Mouse (Mus musculus): ENCODE measurements around the gene Tesmin. TPM values are rescaled to one million over a fixed set of nuclear protein-coding genes. Genes with fewer than 3 reads are reported as not detected.

The Tesmin gene
- polyA plus RNA-seq, 1 experiment from 2014 or later = 0.57 TPM

DNA sequence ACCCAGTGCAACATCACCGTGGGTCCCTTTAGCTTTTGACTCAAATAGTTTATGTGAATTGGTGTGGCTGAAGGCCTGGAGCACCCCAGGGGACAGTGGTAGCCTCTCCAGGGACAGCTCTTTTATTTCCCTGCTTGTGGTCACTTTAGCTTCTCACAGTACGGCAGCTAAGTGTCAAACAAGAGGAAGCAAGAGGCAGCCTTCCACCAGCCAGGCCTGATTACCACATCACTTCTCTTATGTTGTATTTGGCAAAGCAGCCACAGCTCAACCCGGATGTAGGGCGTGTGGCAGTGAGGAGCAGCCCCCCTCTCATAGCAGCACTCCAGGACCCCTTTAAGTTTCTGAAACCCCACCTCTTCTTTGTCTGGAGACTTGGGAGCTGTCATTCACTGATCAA, 34.3 kb downstream of the Tesmin start:
- no peaks in the 10 kb centered on the region for H3K27me3 ChIP-seq (replicated peaks)
- WGBS = 51% methylated on average over 4 of the region's 4 CpGs

DNA sequence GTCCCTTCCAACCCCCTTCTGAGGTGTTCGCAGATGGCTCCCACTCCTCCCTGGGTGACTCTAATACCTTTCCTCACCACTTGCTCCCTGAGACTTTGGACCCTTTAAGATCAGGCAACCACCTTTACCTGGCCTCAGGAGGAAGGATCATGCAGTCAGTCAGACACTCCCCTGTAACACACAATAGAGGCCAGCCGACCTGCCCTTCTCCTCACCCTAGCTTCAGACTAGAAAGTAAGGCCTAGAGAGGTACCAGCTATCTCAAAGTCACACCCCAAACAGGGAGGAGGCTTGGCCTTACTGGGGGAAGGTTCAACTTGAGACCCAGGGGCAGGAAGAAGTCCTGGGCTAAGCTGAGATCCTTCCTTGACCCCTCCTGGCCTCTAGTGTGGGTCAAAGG, 35.6 kb downstream of the Tesmin start:
- Histone ChIP-seq H3K4me3 (no peak overlapping the region), H3K27ac (replicated peaks) (no peak overlapping the region), H3K27me3 (replicated peaks) (no peaks in the 10 kb centered on the region), H3K36me3 (no peaks in the 10 kb centered on the region), H3K9me3 (no peaks in the 10 kb centered on the region), H3K4me2 (no peak overlapping the region), H3K4me1 (no peaks in the 10 kb centered on the region), H3K9ac (no peak overlapping the region)
- 54% methylated on average over 2 of the region's 2 CpGs for WGBS
- ATAC-seq (ENCODE audit: extremely low read depth, insufficient number of reproducible peaks, low FRiP score, low TSS enrichment) = no peak

More for the DNA sequence above, 34.3 kb downstream of the Tesmin start:
- ATAC-seq (ENCODE audit: extremely low read depth, insufficient number of reproducible peaks, low FRiP score, low TSS enrichment) = no peak
- H3K9me3 ChIP-seq = no peaks in the 10 kb centered on the region; the same call in 1 of the 2 replicates
- H3K4me1 ChIP-seq = no peaks in the 10 kb centered on the region
- H3K4me2 ChIP-seq = no peak overlapping the region
- no peaks in the 10 kb centered on the region for H3K36me3 ChIP-seq
- no peak overlapping the region for H3K4me3 ChIP-seq
- H3K9ac ChIP-seq = no peak overlapping the region
- no peak overlapping the region for H3K27ac ChIP-seq (replicated peaks)

DNA sequence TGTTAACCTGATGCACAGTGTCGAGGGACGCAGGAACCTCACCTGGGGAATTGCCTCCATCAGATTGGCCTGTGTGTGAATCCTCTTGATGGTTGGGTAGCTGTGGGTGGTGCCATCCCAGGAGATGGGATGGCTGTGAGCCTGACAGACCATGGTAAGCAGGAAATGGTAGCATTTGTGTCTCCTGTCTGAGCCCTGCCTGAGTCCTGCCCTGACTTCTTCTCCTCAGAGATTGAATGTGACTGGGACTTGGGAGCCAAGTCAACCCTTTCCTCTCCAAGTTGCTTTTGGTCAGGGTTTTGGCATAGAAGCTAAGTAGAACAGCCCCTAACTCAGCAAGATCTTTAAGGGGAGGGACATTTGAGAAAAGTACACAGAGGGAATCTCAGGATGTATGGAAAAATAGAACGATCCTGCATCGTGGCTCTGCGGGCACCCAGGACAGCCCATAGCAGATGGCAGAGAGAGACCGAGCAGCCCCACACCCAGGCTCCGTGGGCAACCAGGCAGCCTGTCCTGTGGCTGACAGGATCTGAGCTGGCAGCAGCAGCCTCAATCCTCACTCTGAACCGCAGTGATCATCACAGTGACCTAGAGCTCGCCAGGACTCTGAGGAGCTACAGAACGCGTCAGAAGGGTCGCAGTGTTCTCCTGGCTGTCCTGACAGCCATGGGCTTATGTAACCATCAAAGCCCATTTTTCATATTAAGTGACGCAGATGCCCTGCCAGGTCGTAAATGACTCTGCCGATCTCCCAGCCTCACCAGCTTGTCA, 39.6 kb downstream of the Tesmin start:
- H3K27me3 ChIP-seq (replicated peaks) = no peaks in the 10 kb centered on the region
- ATAC-seq (ENCODE audit: extremely low read depth, insufficient number of reproducible peaks, low FRiP score, low TSS enrichment) = no peak
- H3K27ac ChIP-seq (replicated peaks) = no peak overlapping the region
- no peaks in the 10 kb centered on the region for H3K36me3 ChIP-seq
- H3K9me3 ChIP-seq = no peaks in the 10 kb centered on the region
- WGBS = 77% methylated on average over 15 of the region's 15 CpGs
- no peak overlapping the region for H3K4me2 ChIP-seq
- no peaks in the 10 kb centered on the region for H3K4me1 ChIP-seq
- H3K9ac ChIP-seq = no peak overlapping the region
- no peak overlapping the region for H3K4me3 ChIP-seq

DNA sequence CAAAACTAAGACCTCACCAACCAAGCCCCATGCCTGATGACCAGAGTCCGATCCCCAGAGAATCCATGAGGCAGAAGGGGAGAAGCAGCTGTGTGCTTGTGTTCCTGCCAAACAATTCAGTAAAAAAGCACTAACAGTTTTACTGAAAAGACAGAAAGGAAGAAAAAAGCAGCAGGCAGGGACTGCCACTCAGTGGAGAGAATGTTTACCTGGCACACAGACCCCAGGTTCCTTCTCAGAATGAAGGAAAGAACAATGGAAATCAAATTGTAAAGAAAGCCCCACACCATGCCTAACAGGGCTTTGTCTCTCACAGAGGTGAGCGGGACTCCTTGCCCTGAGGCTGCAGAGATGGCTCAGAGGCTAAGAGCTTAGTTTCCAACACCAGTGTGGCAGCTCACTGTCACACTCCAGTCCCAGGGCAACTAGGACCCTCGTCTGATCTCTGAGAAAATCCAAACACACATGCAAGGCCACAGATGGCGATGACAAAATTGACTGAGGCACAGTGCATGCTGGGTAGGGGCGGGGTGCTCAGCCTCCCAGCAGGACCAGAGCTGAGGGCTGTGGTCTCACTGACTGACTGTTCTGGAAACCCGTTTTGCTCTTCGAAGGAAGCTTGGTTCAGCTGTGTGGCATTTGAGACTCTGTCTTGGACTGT, 40.6 kb downstream of the Tesmin start:
- H3K27ac ChIP-seq (replicated peaks) = no peak overlapping the region
- H3K4me2 ChIP-seq = no peak overlapping the region
- WGBS = 66% methylated on average over 7 of the region's 7 CpGs
- no peaks in the 10 kb centered on the region for H3K36me3 ChIP-seq
- no peak overlapping the region for H3K9ac ChIP-seq
- H3K4me3 ChIP-seq = no peak overlapping the region
- H3K9me3 ChIP-seq = no peaks in the 10 kb centered on the region
- no peaks in the 10 kb centered on the region for H3K27me3 ChIP-seq (replicated peaks)
- H3K4me1 ChIP-seq = 0 out of 2 replicates have a peak, but pooled peaks cover 3% of the 10 kb centered on the region
- ATAC-seq (ENCODE audit: extremely low read depth, insufficient number of reproducible peaks, low FRiP score, low TSS enrichment) = no peak

DNA sequence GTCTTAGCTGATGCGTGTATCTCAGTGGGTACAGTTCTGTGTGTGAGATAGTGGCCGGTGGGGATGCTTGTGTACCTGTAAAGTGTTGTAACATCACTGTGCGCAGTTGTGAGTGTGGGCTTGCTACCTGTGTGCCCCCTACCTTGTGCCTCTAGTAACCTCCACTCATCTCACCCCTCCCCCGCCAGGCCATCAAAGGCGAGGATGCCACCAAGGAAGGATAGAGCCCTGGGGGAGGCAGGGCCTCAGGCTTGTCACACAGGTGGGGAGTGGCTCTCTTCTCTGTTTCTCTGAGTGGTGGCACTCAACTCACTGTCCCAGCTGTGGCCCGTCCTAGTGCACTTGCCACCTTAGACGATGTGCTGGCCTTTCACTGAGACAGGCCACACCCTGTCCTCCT, 42.4 kb downstream of the Tesmin start:
- H3K9ac ChIP-seq = no peak overlapping the region

DNA sequence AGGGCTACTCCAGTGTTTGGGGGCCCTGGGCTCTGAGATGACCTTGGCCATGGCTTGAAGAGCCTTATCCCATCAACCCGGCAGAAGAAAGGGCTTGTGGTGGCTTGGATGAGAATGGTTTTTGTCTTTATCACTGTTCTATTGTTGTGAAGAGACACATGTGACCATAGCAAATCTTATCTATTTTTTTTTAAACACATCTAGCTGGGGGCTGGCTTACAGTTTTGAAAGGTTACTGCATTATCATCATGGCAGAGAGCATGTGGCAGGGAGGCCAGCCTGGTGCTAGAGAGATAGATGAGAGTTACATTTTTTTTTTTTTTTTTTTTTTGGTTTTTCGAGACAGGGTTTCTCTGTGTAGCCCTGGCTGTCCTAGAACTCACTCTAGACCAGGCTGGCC, 43.3 kb downstream of the Tesmin start:
- WGBS = 58% methylated on average over 2 of the region's 2 CpGs
- H3K36me3 ChIP-seq = no peaks in the 10 kb centered on the region
- no peaks in the 10 kb centered on the region; the same call in 1 of the 2 replicates for H3K27me3 ChIP-seq (replicated peaks)
- ATAC-seq (ENCODE audit: extremely low read depth, insufficient number of reproducible peaks, low FRiP score, low TSS enrichment) = no peak
- H3K27ac ChIP-seq (replicated peaks) = no peak overlapping the region
- 0 out of 2 replicates have a peak, but pooled peaks cover 3% of the 10 kb centered on the region for H3K4me1 ChIP-seq
- no peak overlapping the region for H3K4me3 ChIP-seq
- no peak overlapping the region for H3K9ac ChIP-seq
- H3K4me2 ChIP-seq = no peak overlapping the region
- H3K9me3 ChIP-seq = no peaks in the 10 kb centered on the region

More for the DNA sequence above, 42.4 kb downstream of the Tesmin start:
- Histone ChIP-seq H3K36me3 (no peaks in the 10 kb centered on the region), H3K4me1 (0 out of 2 replicates have a peak, but pooled peaks cover 3% of the 10 kb centered on the region), H3K27me3 (replicated peaks) (no peaks in the 10 kb centered on the region), H3K9me3 (no peaks in the 10 kb centered on the region), H3K4me3 (no peak overlapping the region), H3K27ac (replicated peaks) (no peak overlapping the region), H3K4me2 (no peak overlapping the region)
- WGBS = 66% methylated on average over 7 of the region's 7 CpGs
- ATAC-seq (ENCODE audit: extremely low read depth, insufficient number of reproducible peaks, low FRiP score, low TSS enrichment) = no peak

DNA sequence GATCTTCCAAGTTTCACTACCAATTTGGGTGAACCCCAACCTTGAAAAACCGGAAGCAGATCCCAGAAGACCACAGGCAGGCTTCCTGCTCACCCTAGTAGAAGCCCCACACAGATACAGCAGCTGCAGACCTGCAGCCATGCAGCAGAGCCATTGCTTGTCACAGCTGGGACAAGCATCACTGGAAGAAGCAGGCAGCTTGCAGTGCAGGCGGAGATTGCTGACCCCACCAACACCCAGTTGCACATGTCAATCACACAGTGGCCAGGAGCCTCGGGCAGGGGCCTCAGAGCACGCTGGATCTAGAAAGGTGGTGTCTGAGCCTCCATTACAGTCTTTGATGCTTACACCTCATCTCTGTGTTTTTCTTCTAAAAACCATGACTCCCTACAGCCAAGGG, 45.5 kb downstream of the Tesmin start:
- no peak overlapping the region for H3K4me3 ChIP-seq
- 40% methylated on average over 4 of the region's 4 CpGs for WGBS
- H3K36me3 ChIP-seq = no peaks in the 10 kb centered on the region
- no peak overlapping the region for H3K27ac ChIP-seq (replicated peaks)
- peaks cover 9% of the 10 kb centered on the region for H3K27me3 ChIP-seq (replicated peaks)
- no peaks in the 10 kb centered on the region for H3K9me3 ChIP-seq
- H3K4me1 ChIP-seq = 0 out of 2 replicates have a peak, but pooled peaks cover 3% of the 10 kb centered on the region
- ATAC-seq (ENCODE audit: extremely low read depth, insufficient number of reproducible peaks, low FRiP score, low TSS enrichment) = no peak
- no peak overlapping the region for H3K9ac ChIP-seq
- no peak overlapping the region for H3K4me2 ChIP-seq

DNA sequence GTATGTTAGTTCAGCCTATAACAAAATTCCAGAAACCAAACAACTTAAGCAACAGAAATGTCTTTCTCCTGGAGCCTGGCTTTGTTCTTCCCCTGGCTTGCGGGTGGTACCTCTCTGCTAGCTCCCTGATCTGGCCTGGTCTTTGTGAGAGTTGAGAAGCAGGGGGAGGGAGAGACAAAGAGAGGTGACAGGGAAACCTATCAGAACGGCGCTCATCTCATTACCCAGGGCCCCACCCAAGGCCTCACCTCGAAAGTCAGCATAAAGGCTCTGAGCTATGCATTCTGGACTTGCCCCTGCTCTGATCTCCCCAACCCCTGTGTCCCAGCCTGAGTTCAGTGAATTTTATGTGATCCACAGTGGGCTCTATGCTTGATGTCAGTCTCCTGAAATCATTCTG, 46.0 kb downstream of the Tesmin start:
- ATAC-seq (ENCODE audit: extremely low read depth, insufficient number of reproducible peaks, low FRiP score, low TSS enrichment) = no peak
- Histone ChIP-seq H3K4me2 (no peak overlapping the region), H3K4me1 (0 out of 2 replicates have a peak, but pooled peaks cover 3% of the 10 kb centered on the region), H3K36me3 (no peaks in the 10 kb centered on the region), H3K27me3 (replicated peaks) (peaks cover 15% of the 10 kb centered on the region), H3K9me3 (no peaks in the 10 kb centered on the region), H3K27ac (replicated peaks) (no peak overlapping the region), H3K4me3 (no peak overlapping the region), H3K9ac (no peak overlapping the region)
- 40% methylated on average over 4 of the region's 4 CpGs for WGBS

DNA sequence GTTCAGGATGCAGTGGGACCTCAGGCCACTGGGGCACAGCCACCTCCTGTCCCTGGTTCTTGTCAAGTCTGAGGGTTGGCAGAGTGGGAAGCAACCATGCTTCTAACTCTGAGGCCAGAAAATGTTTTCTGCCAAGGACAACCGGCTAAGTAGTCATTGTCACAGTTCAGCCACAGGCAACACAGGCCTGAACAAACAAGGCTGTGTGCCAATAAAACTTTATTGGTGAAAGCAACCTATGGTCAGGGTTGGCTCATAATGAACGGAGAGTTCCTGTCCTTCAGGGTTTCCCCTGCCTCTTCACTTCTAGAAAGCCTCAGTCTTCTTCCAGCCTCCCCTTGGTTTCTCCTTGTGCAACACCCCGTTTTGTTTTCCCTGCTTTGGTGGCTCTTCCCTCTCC, 47.2 kb downstream of the Tesmin start:
- ATAC-seq (ENCODE audit: extremely low read depth, insufficient number of reproducible peaks, low FRiP score, low TSS enrichment) = no peak
- Histone ChIP-seq H3K36me3 (no peaks in the 10 kb centered on the region), H3K4me1 (0 out of 2 replicates have a peak, but pooled peaks cover 3% of the 10 kb centered on the region), H3K4me2 (no peak overlapping the region), H3K9ac (no peak overlapping the region), H3K27ac (replicated peaks) (no peak overlapping the region), H3K4me3 (no peak overlapping the region), H3K9me3 (no peaks in the 10 kb centered on the region), H3K27me3 (replicated peaks) (peaks cover 24% of the 10 kb centered on the region)
- 64% methylated on average over 3 of the region's 3 CpGs for WGBS

DNA sequence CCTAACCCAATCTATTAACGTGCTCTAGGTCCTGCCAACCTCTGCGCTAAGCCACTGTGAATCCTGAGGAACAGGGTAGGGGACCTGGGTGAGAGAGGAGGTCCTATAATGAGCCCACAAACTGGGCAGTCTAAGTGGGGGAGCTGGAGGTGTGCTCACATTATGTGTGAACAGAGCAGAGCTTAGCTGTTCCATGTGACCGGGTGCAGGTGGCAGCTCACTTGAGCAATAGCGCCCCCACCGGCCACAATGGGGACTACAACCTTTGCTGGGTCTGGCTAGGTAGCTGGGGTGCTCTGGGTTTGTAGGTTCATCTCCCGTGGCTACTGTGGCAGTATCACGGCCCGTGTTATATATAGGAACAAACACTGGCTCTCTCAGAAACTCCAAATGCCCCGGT, 48.2 kb downstream of the Tesmin start:
- H3K4me2 ChIP-seq = no peak overlapping the region
- WGBS = 50% methylated on average over 9 of the region's 9 CpGs
- H3K27me3 ChIP-seq (replicated peaks) = peaks cover 28% of the 10 kb centered on the region
- H3K9me3 ChIP-seq = no peaks in the 10 kb centered on the region
- H3K27ac ChIP-seq (replicated peaks) = no peak overlapping the region
- H3K4me3 ChIP-seq = no peak overlapping the region
- ATAC-seq (ENCODE audit: extremely low read depth, insufficient number of reproducible peaks, low FRiP score, low TSS enrichment) = no peak
- H3K36me3 ChIP-seq = no peaks in the 10 kb centered on the region
- H3K4me1 ChIP-seq = 0 out of 2 replicates have a peak, but pooled peaks cover 3% of the 10 kb centered on the region
- no peak overlapping the region for H3K9ac ChIP-seq

DNA sequence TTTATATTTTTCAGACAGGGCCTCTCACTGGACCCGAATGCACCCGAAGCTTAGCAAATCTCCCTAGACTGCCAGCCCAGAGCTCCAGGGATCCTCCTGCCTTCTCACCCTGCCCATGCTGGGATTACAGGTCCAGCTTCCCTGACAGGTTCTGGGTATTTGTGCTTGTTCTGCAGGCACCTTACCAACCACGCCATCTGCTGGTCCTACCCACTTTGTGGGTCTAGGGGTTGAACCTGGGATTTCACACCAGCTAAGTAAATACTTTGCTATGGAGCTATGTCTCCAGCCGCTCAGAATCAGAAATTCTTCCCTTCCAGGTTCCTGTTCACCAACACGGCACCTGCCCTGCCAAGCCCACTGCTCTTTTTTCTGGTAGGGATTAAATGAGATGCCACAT, 49.3 kb downstream of the Tesmin start:
- Histone ChIP-seq H3K4me1 (0 out of 2 replicates have a peak, but pooled peaks cover 3% of the 10 kb centered on the region), H3K36me3 (no peaks in the 10 kb centered on the region), H3K9me3 (no peaks in the 10 kb centered on the region), H3K9ac (no peak overlapping the region), H3K4me2 (no peak overlapping the region), H3K27ac (replicated peaks) (no peak overlapping the region), H3K4me3 (no peak overlapping the region), H3K27me3 (replicated peaks) (peaks cover 35% of the 10 kb centered on the region)
- ATAC-seq (ENCODE audit: extremely low read depth, insufficient number of reproducible peaks, low FRiP score, low TSS enrichment) = no peak
- WGBS = 56% methylated on average over 5 of the region's 5 CpGs
